Mouse (Mus musculus) brain, embryonic 14.5 days (tissue): ENCODE measurements around the gene Coq2.

ENCODE experiments used
- CTCF ChIP-seq: fragments of 200-500 bp; IDR thresholded peaks from 2 replicates; pipeline ENCODE4 v1.5.1; 2012; ENCODE audit warnings: inconsistent platforms, mild to moderate bottlenecking, moderate library complexity, borderline replicate concordance; ENCODE audit not compliant: insufficient read depth, insufficient read length; ENCODE audit errors: extremely low read depth
- POLR2A ChIP-seq: fragments of 200-500 bp; IDR thresholded peaks from 2 replicates; pipeline ENCODE4 v1.6.1; 2012; ENCODE audit warnings: mild to moderate bottlenecking, inconsistent platforms, borderline replicate concordance; ENCODE audit not compliant: poor library complexity, insufficient read depth, insufficient read length, severe bottlenecking; ENCODE audit errors: extremely low read depth

GRCm38 (mm10) chr5:100622509-100623163, 52.3 kb downstream of the Coq2 start:
- TF ChIP-seq POLR2A, result no peak
- TF ChIP-seq CTCF, result no peak
